25 mouse cellular contexts compared by ENCODE assay signal in the genomic region with DNA sequence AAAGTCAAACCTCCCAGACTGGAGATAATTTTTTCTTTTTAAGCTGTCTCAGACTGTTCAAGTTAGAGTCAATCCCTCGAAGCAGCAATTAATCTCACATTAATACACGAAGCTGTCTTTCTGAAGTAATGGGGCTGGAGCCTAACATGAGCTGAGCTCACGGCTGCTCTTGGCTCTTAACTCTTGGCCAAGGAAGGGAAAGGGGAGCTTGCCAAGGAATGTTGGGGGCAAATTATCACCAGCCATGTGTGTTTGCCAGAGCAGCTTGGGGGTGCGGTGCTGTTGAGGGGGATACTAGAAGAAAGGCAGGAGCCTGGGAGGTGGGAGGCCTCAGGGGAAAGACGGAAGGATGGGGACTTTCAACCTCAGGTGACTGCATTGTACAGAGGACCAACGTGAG.
DNase-seq lines count a peak whose midpoint lies in the region; ATAC-seq and TF ChIP-seq lines count a peak whose summit lies in the region.
"Had no signal": no experiment of that assay in that cellular context is flagged by ENCODE, and none has a peak within 500 bp of the region (broad histone marks: within the 10 kb centered on the region; RNA-seq: fewer than 3 reads in every experiment).

No protein-coding gene starts in this region.

- WGBS in limb, embryonic 13.5 days: 50% methylated on average over 6 of the region's 6 CpGs
- WGBS in limb, embryonic 10.5 days: 80% methylated on average over 6 of the region's 6 CpGs
- 40% methylated on average over 6 of the region's 6 CpGs for WGBS in forebrain, postnatal 0 days

- H3K36me3 ChIP-seq in limb, embryonic 13.5 days: no peaks in the 10 kb centered on the region
- H3K36me3 ChIP-seq in limb, embryonic 10.5 days: no peaks in the 10 kb centered on the region
- no peaks in the 10 kb centered on the region for H3K36me3 ChIP-seq in forebrain, postnatal 0 days (ENCODE audit: insufficient read depth)
- H3K36me3 ChIP-seq: G1E; intestine, embryonic 15.5 days; limb, embryonic 12.5 days; liver, embryonic 12.5 days; neural tube, embryonic 13.5 days had no signal

- ATAC-seq in limb, embryonic 13.5 days (ENCODE audit: low FRiP score, low read depth): 0 out of 2 replicates have a peak, but pooled peaks have one; percentile 19
- peak; percentile 54 for ATAC-seq in forebrain, postnatal 0 days
- ATAC-seq: intestine, embryonic 15.5 days; liver, embryonic 12.5 days; liver, postnatal 0 days had no signal

- H3K27ac ChIP-seq in limb, embryonic 13.5 days: no peak overlapping the region
- no peak overlapping the region for H3K27ac ChIP-seq in limb, embryonic 10.5 days
- no peak overlapping the region for H3K27ac ChIP-seq in forebrain, postnatal 0 days (ENCODE audit: low read depth, low read length)
- H3K27ac ChIP-seq: hindbrain, embryonic 14.5 days; intestine, embryonic 15.5 days; kidney, postnatal 0 days; limb, embryonic 12.5 days; liver, embryonic 12.5 days; neural tube, embryonic 13.5 days had no signal

- no peak overlapping the region for H3K4me3 ChIP-seq in limb, embryonic 13.5 days
- H3K4me3 ChIP-seq in limb, embryonic 10.5 days: no peak overlapping the region
- no peak overlapping the region for H3K4me3 ChIP-seq in forebrain, postnatal 0 days (ENCODE audit: low read depth, low read length)
- H3K4me3 ChIP-seq: intestine, embryonic 15.5 days; limb, embryonic 12.5 days; liver, embryonic 12.5 days; neural tube, embryonic 13.5 days had no signal

- no peak overlapping the region for H3K4me2 ChIP-seq in limb, embryonic 13.5 days (replicated peaks)
- H3K4me2 ChIP-seq in forebrain, postnatal 0 days (ENCODE audit: low read depth): no peak overlapping the region
- H3K4me2 ChIP-seq: hindbrain, embryonic 14.5 days; intestine, embryonic 15.5 days; limb, embryonic 12.5 days; liver, embryonic 12.5 days; midbrain, embryonic 11.5 days; neural tube, embryonic 13.5 days had no signal

- intact Hi-C loops in heart, postnatal 10 days (cut with DNase I): no loop called here

- H3K9ac ChIP-seq in limb, embryonic 13.5 days: no peak overlapping the region
- no peak overlapping the region for H3K9ac ChIP-seq in forebrain, postnatal 0 days
- H3K9ac ChIP-seq: hindbrain, embryonic 14.5 days; intestine, embryonic 15.5 days; limb, embryonic 12.5 days; liver, embryonic 12.5 days; liver, postnatal 0 days; neural tube, embryonic 13.5 days had no signal

- no peaks in the 10 kb centered on the region for H3K27me3 ChIP-seq in limb, embryonic 13.5 days
- H3K27me3 ChIP-seq in limb, embryonic 10.5 days (ENCODE audit: low read depth, poor library complexity, severe bottlenecking): no peaks in the 10 kb centered on the region
- H3K27me3 ChIP-seq in forebrain, postnatal 0 days (ENCODE audit: insufficient read depth, low read length): no peaks in the 10 kb centered on the region
- H3K27me3 ChIP-seq: intestine, embryonic 15.5 days; limb, embryonic 12.5 days; liver, embryonic 12.5 days; neural tube, embryonic 13.5 days had no signal

- TF ChIP-seq CTCF in forebrain, postnatal 0 days (IDR thresholded peaks at IDR 0.05; ENCODE audit: low read depth): no peak

- no peaks in the 10 kb centered on the region for H3K9me3 ChIP-seq in limb, embryonic 13.5 days
- H3K9me3 ChIP-seq in limb, embryonic 10.5 days (replicated peaks): no peaks in the 10 kb centered on the region
- no peaks in the 10 kb centered on the region for H3K9me3 ChIP-seq in forebrain, postnatal 0 days (ENCODE audit: low read length)
- H3K9me3 ChIP-seq: G1E; intestine, embryonic 15.5 days; limb, embryonic 12.5 days; liver, embryonic 12.5 days; neural tube, embryonic 13.5 days had no signal

- peaks cover 15% of the 10 kb centered on the region for H3K4me1 ChIP-seq in limb, embryonic 13.5 days
- peaks cover 10% of the 10 kb centered on the region for H3K4me1 ChIP-seq in limb, embryonic 10.5 days
- H3K4me1 ChIP-seq in forebrain, postnatal 0 days (ENCODE audit: insufficient read depth): no peaks in the 10 kb centered on the region
- H3K4me1 ChIP-seq: intestine, embryonic 15.5 days; liver, embryonic 12.5 days; neural tube, embryonic 13.5 days had no signal

- DNase-seq in cerebellum, postnatal 14 days: peak; percentile 22 to 38
- DNase-seq in cerebellum, postnatal 36 days: no peak
- DNase-seq in heart, adult 11 months: peak; percentile 88
- DNase-seq in heart, postnatal 10 days: no peak
- no peak for DNase-seq in limb, embryonic 10.5 days (ENCODE audit: low spot score)
- peak; percentile 20 for DNase-seq in forebrain, postnatal 0 days
- DNase-seq in layer of hippocampus, adult 18-20 months (ENCODE audit: low spot score in 2 of 2): no peak
- DNase-seq: adrenal gland, postnatal 10 days; cerebellum, adult 11-12 months; cerebellum, adult 9-11 months; gastrocnemius, postnatal 10 days; kidney, postnatal 4 days; layer of hippocampus, postnatal 36 days; liver, postnatal 0 days; lung, postnatal 36 days; right cerebral cortex, postnatal 4 days had no signal

Comparison
In these comparisons a context has a peak if more than half of its experiments do, and no peak if none do; other contexts are left out.
1. DNase-seq: peak in cerebellum, postnatal 14 days (2 of 2), heart, adult 11 months (single experiment) and forebrain, postnatal 0 days (single experiment); none in cerebellum, postnatal 36 days (0 of 2), heart, postnatal 10 days (0 of 2), limb, embryonic 10.5 days (single experiment) and layer of hippocampus, adult 18-20 months (0 of 2).